Mouse (Mus musculus): ENCODE measurements around the gene Exoc7. TPM values are rescaled to one million over a fixed set of nuclear protein-coding genes. Genes with fewer than 3 reads are reported as not detected.

Gene Exoc7
- total RNA-seq, 2 experiments from 2014 or later, result 74.1 to 106 TPM

- no peak for DNase-seq
- H3K27ac ChIP-seq, result no peak overlapping the region
- intact Hi-C loops (cut with DNase I), result no loop called here
- H3K4me3 ChIP-seq, result no peak overlapping the region
- TF ChIP-seq CTCF (IDR thresholded peaks at IDR 0.05), result no peak
Measured at GRCm38 (mm10) chr11:116245616-116246015, 61.4 kb downstream of the Exoc7 start.

GRCm38 (mm10) chr11:116244580-116244979 lies 62.5 kb downstream of the Exoc7 start:
- intact Hi-C loops (cut with DNase I), result no loop called here
- no peak for DNase-seq
- TF ChIP-seq CTCF (IDR thresholded peaks at IDR 0.05), result no peak
- Histone ChIP-seq H3K4me3 (no peak overlapping the region), H3K27ac (no peak overlapping the region)

- intact Hi-C loops (cut with DNase I), result no loop called here
- Histone ChIP-seq H3K4me3 (no peak overlapping the region), H3K27ac (no peak overlapping the region)
- TF ChIP-seq CTCF (IDR thresholded peaks at IDR 0.05), result no peak
- DNase-seq, result no peak
Measured at GRCm38 (mm10) chr11:116241744-116242235, 65.2 kb downstream of the Exoc7 start.

GRCm38 (mm10) chr11:116239797-116240196 lies 67.2 kb downstream of the Exoc7 start:
- DNase-seq, result no peak
- no peak for TF ChIP-seq CTCF (IDR thresholded peaks at IDR 0.05)
- no peak overlapping the region for H3K4me3 ChIP-seq
- H3K27ac ChIP-seq, result no peak overlapping the region
- intact Hi-C loops (cut with DNase I), result no loop called here

Other genes with a start within 250 kb of the Exoc7 start
- under 1 TPM; 0.13 to 0.50 TPM for gene Unc13d, start 229.3 kb downstream of the Exoc7 start, total RNA-seq (2021)
- 10 to 100 TPM; 77.2 to 81.8 TPM for gene Wbp2, start 220.2 kb downstream of the Exoc7 start, total RNA-seq (2021)
- gene Trim47, start 180.0 kb downstream of the Exoc7 start, total RNA-seq (2021), result 10 to 100 TPM in 1 of 2 experiments, 1 to 10 TPM in 1; 6.0 to 12.2 TPM
- 1 to 10 TPM; 4.2 to 6.6 TPM for gene Trim65, start 176.1 kb downstream of the Exoc7 start, total RNA-seq (2021)
- 10 to 100 TPM; 47.5 to 61.5 TPM for gene Mrpl38, start 168.4 kb downstream of the Exoc7 start, total RNA-seq (2021)
- gene Fbf1, start 139.1 kb downstream of the Exoc7 start, total RNA-seq (2021), result 10 to 100 TPM; 10.5 to 11.5 TPM
- 10 to 100 TPM; 14.3 to 17.1 TPM for gene Ten1, start 108.4 kb downstream of the Exoc7 start, total RNA-seq (2021)
- 100 to 1,000 TPM in 1 of 2 experiments, 10 to 100 TPM in 1; 79.8 to 118 TPM for gene Acox1, start 108.2 kb downstream of the Exoc7 start, total RNA-seq (2021)
- gene Evpl, start 69.2 kb downstream of the Exoc7 start, total RNA-seq (2021), result under 1 TPM in 1 of 2 experiments, not detected in 1; 0.14 TPM
- gene Srp68, start 33.0 kb downstream of the Exoc7 start, total RNA-seq (2021), result 10 to 100 TPM; 87.7 to 89.2 TPM
- under 1 TPM in 1 of 2 experiments, not detected in 1; 0.33 TPM for gene Galr2, start 26.3 kb downstream of the Exoc7 start, total RNA-seq (2021)
- gene Foxj1, start 28.2 kb upstream of the Exoc7 start, total RNA-seq (2021), result under 1 TPM in 1 of 2 experiments, not detected in 1; 0.14 TPM
- gene Rnf157, start 105.8 kb upstream of the Exoc7 start, total RNA-seq (2021), result 10 to 100 TPM; 24.3 to 32.0 TPM
- 10 to 100 TPM; 38.7 to 50.9 TPM for gene Ubald2, start 126.9 kb upstream of the Exoc7 start, total RNA-seq (2021)
- under 1 TPM in 1 of 2 experiments, not detected in 1; 0.06 TPM for gene Qrich2, start 159.0 kb upstream of the Exoc7 start, total RNA-seq (2021)
- 10 to 100 TPM; 14.2 to 15.1 TPM for gene Prpsap1, start 187.0 kb upstream of the Exoc7 start, total RNA-seq (2021)
- 1 to 10 TPM in 1 of 2 experiments, under 1 TPM in 1; 0.36 to 1.7 TPM for gene Sphk1, start 223.7 kb upstream of the Exoc7 start, total RNA-seq (2021)